Mouse (Mus musculus): ENCODE data around the gene Ttc12. TPM values are rescaled to one million over a fixed set of nuclear protein-coding genes. Genes with fewer than 3 reads are reported as not detected.

Gene Ttc12
- total RNA-seq (2023), result 0.70 and 2.4 TPM in 2 replicates

GRCm38 (mm10) chr9:49485892-49486311 is at the start of gene Ttc12:
Ttc12 (minus strand) TSS chr9:49486225.

GRCm38 (mm10) chr9:49426921-49427320 is 59.1 kb downstream of the Ttc12 start, which contains the start of gene Ankk1:
Ankk1 (minus strand) TSS chr9:49427021.

Other genes starting within 250 kb of the Ttc12 start
- gene Gm4894, start 235.7 kb downstream of the Ttc12 start, total RNA-seq (2023), result not detected in 2 replicates
- gene Drd2, start 145.6 kb downstream of the Ttc12 start, total RNA-seq (2023), result 0.16 TPM in 1 of 2 replicates, not detected in the other
- gene Ankk1, start 59.2 kb downstream of the Ttc12 start, total RNA-seq (2023), result not detected in 2 replicates